Mouse (Mus musculus) frontal cortex, adult 2 months (tissue): ENCODE measurements around the gene Mylpf. TPM values are rescaled to one million over a fixed set of nuclear protein-coding genes. Genes with fewer than 3 reads are reported as not detected.

Source experiments
- DNase-seq, 2 experiments: peaks; one replicate each; pipeline ENCODE4 v3.0.0; 2022; ENCODE audit warnings: low spot score in 1 of 2; ENCODE audit errors: extremely low spot score in 1 of 2
- polyA plus RNA-seq: library from polyadenylated mRNA; depleted of rRNA; stranded (reverse); fragments of >200 nt; gene quantifications from 2 replicates; pipeline ENCODE4 v1.2.3, GENCODE M21; 2012; rRNA removed

Gene Mylpf
- polyA plus RNA-seq, 1 experiment: 1.6 TPM

DNA sequence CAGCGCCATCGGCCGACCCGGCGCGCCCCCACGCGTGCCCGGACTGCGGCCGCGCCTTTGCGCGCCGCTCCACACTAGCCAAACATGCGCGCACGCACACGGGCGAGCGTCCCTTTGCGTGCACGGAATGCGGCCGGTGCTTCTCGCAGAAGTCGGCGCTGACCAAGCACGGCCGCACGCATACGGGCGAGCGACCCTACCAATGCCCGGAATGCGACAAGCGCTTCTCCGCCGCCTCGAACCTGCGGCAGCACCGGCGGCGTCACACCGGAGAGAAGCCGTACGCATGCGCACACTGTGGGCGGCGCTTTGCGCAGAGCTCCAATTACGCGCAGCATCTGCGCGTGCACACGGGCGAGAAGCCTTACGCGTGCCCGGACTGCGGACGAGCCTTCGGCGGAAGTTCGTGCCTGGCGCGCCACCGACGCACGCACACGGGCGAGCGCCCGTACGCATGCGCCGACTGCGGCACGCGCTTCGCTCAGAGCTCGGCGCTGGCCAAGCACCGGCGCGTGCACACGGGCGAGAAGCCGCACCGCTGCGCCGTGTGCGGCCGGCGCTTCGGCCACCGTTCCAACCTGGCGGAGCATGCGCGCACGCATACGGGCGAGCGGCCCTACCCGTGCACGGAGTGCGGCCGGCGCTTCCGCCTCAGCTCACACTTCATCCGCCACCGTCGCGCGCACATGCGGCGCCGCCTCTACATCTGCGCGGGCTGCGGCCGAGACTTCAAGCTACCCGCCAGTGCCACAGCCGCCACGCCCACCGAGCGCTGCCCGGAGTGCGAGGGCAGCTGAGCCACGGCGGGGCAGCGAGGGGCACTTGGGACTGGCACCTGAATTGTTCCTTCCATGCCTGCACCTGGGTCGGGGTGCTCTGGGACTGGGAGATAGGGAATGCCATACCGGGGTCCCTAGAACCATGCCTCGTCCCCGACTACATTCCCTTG, 45.4 kb downstream of the Mylpf start:
- peak; percentile 86 to 97 for DNase-seq

DNA sequence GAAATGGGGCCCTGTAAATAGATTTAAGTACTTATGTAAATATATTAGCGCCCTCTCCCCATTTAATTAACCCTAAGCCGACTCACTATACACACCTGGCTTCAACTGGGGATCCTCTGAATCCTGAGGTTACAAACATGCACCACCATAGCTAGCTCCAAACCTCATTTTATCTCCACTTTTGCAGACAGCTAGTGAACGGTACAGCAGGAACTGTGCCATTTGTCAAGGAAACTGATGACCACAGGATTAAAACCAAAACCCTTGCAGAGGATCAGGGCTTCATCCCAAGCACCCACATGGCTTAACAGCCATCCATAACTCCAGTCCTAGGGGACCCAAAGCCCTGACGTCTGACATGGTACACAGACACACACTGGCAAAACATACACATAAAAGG, 46.3 kb downstream of the Mylpf start:
- DNase-seq: no peak

DNA sequence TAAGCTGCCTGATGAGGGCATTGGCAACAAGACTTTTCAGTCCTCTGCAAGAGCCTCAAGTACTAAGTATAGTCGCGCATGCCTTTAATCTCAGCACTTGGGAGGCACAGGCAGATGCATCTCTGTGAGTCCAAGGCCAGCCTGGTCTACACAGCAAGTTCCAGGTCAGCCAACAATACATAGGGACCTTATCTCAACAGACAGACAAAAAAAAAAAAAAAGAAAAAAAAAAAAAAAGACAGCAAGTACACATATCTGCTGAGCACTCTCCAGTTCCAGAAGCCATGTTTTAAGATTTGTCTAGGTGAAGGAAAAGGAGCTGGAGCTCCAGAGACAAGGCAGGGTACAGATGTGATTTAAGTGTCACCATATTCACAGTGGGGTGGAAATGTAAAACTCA, 47.3 kb downstream of the Mylpf start:
- DNase-seq: no peak

GRCm38 (mm10) chr7:127256518-127256917, 47.8 kb downstream of the Mylpf start:
- no peak for DNase-seq

DNA sequence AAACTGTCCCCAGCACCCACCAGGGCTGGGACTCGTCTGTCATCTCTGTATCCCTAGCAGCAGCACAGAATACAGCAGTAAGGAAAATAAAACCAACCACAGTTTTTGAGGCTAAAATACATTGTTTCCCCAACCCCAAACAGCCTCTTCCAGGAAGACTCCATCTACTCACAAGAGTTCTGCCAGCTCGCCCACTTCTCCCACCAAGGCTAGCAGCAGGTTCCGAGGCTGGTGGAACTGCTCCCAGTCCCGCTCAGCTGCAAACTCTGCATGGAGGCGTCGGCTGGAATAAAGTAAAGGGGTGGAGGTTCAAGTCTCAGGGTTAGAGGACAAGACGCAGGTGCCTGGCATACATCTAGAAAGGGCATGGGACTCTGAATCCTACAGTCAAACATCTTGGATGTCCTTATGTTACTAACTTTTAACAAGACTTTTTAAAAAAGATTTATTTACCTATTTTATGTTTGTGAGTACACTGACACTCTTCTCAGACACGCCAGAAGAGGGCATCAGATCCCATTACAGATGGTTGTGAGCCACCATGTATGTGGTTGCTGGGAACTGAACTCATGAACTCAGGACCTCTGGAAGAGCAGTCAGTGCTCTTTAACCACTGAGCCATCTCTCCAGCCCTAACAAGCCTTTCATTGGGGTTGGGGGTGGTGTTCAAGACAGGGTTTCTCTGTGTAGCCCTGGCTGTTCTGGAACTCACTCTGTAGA, 50.7 kb downstream of the Mylpf start:
- peak in 1 of 2 experiments; percentile 31 for DNase-seq

DNA sequence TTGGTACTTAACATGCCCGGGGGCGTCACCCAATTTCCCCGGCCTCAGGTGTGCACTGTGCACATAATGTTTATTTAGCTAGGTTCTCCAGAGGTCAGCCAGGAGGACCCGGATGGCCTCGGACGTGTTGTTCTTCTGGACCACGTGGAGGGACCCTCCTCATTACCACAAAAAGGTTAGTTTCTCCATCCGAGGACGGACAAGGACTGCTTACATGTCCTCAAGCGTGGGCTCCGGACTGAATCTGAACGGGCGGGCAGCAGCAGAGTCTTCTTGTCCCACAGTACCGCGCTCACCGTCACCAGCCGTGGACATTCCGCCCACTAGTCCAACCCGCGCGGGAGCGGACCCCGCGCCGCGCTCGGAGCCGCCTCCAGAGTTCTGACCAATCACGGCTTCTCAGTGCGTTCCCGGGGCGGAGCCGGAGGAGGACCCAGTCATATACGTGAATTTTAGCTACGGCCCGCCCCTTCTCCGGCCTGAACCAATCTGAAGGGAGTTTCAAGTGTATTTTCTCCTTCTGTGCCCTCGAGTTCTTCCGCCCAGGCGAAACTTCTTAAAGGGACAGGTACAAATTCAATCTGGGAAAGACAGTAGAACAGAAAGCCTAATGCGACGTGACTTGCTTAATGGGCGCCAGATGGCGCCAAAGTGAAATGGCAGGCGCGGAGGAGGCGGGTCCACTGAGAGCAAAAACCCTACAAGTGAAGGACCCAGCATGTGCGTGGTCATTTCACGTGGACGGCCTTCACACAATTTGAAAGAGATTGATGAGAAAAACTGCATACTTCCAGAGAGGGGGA, 51.8 kb downstream of the Mylpf start, which contains the start of gene Dctpp1:
TSS of gene Dctpp1 (minus strand) at position 401 of the 803 bp plus-strand sequence.
- DNase-seq: peak; percentile 99

DNA sequence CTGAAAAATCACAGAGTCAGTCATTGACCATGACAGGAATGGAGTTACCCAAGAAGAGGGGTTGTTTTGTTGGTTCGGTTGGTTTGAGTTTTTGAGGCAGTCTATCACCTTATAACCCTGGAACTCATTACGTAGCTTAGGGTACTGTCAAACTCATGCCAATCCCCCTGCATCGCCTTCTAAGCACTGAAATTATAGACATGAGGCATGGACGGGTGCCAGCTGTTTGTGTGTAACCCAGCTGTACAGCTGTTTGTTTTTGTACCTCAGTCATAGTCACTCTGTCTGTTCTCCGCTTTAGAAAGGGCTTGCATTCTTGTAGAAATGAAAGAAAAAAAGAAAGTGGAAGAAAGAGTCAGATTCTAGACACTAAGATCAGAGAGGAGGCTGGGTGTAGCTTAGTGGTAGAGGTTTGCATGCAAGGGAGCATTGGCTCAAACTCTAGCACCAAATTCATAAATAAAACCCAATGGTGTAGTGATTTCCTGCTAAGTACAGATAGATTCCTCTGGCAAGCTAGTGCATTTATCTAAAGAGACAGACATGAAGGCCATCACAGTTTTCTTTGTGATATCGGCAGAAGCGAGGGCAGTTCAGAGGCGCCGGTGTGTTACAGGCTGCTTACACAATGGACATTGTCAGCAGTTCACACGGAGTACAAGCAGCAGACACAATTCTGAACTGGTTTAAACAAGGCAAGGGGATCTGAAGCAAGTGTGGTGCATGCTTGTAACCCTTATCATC, 53.7 kb downstream of the Mylpf start:
- DNase-seq: no peak

DNA sequence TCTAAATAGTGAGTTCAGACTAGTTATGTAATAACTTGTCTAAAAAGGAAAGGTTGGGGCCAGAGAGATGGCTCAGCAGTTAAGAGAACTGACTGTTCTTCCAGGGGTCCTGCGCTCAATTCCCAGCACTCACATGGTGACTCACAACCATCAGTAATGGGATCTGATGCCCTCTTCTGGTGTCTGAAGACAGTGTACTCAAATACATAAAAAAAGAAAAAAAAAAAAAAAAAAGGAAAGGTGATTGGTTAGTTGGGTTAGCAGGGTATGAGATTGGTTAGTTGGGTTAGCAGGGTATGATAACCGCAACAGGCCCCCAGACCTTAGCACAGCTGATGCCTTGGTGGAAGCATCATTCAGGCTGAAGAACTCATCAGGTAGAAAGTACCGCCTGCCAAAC, 54.8 kb downstream of the Mylpf start:
- DNase-seq: no peak

Other genes with a start within 250 kb of the Mylpf start
- 224 and 230 TPM in 2 replicates for gene Cdipt, start 233.0 kb upstream of the Mylpf start, polyA plus RNA-seq
- gene Cdiptos, start 232.8 kb upstream of the Mylpf start, polyA plus RNA-seq: 0.80 and 1.0 TPM in 2 replicates
- 8.3 and 8.8 TPM in 2 replicates for gene Mvp, start 194.3 kb upstream of the Mylpf start, polyA plus RNA-seq
- 1.7 and 2.4 TPM in 2 replicates for gene Pagr1b, start 192.4 kb upstream of the Mylpf start, polyA plus RNA-seq
- 30.0 and 42.3 TPM in 2 replicates for gene Pagr1a, start 191.5 kb upstream of the Mylpf start, polyA plus RNA-seq
- 95.5 and 113 TPM in 2 replicates for gene Gm42742, start 187.8 kb upstream of the Mylpf start, polyA plus RNA-seq
- 227 and 259 TPM in 2 replicates for gene Prrt2, start 187.7 kb upstream of the Mylpf start, polyA plus RNA-seq
- gene Maz, start 181.9 kb upstream of the Mylpf start, polyA plus RNA-seq: 165 and 186 TPM in 2 replicates
- 6.0 and 7.4 TPM in 2 replicates for gene Kif22, start 166.4 kb upstream of the Mylpf start, polyA plus RNA-seq
- gene Zg16, start 121.6 kb upstream of the Mylpf start, polyA plus RNA-seq: 0.16 and 0.23 TPM in 2 replicates
- gene AI467606, start 117.5 kb upstream of the Mylpf start, polyA plus RNA-seq: 2.3 and 2.9 TPM in 2 replicates
- gene Qprt, start 86.7 kb upstream of the Mylpf start, polyA plus RNA-seq: 0.86 TPM in 2 replicates
- gene Spn, start 71.1 kb upstream of the Mylpf start, polyA plus RNA-seq: 0.15 and 0.16 TPM in 2 replicates
- 97.1 and 102 TPM in 2 replicates for gene Cd2bp2, start 12.8 kb upstream of the Mylpf start, polyA plus RNA-seq
- 60.3 and 77.8 TPM in 2 replicates for gene Tbc1d10b, start 422 bp upstream of the Mylpf start, polyA plus RNA-seq
- 13.5 and 13.8 TPM in 2 replicates for gene Zfp553, start 24.2 kb downstream of the Mylpf start, polyA plus RNA-seq
- gene Sept1, start 24.2 kb downstream of the Mylpf start, polyA plus RNA-seq: 10.2 and 13.3 TPM in 2 replicates
- gene Zfp771, start 35.4 kb downstream of the Mylpf start, polyA plus RNA-seq: 120 and 131 TPM in 2 replicates
- gene Dctpp1, start 51.8 kb downstream of the Mylpf start, polyA plus RNA-seq: 27.9 and 30.1 TPM in 2 replicates
- 22.2 and 27.6 TPM in 2 replicates for gene Sephs2, start 65.2 kb downstream of the Mylpf start, polyA plus RNA-seq
- 0.66 and 0.88 TPM in 2 replicates for gene Itgal, start 87.4 kb downstream of the Mylpf start, polyA plus RNA-seq
- gene Zfp768, start 136.7 kb downstream of the Mylpf start, polyA plus RNA-seq: 14.8 and 16.2 TPM in 2 replicates
- 4.6 and 5.1 TPM in 2 replicates for gene Zfp747, start 167.2 kb downstream of the Mylpf start, polyA plus RNA-seq
- gene 9130019O22Rik, start 178.3 kb downstream of the Mylpf start, polyA plus RNA-seq: 2.2 and 2.9 TPM in 2 replicates
- gene E430018J23Rik, start 184.7 kb downstream of the Mylpf start, polyA plus RNA-seq: 5.1 and 5.9 TPM in 2 replicates
- gene Zfp764, start 197.9 kb downstream of the Mylpf start, polyA plus RNA-seq: 3.2 and 3.5 TPM in 2 replicates
- gene Zfp688, start 213.2 kb downstream of the Mylpf start, polyA plus RNA-seq: 17.9 and 18.6 TPM in 2 replicates
- 5.2 and 8.1 TPM in 2 replicates for gene Zfp689, start 240.3 kb downstream of the Mylpf start, polyA plus RNA-seq